Mouse (Mus musculus): ENCODE measurements around the gene Cdc42se2.

GRCm38 (mm10) chr11:54825774-54826173 lies 38.3 kb upstream of the Cdc42se2 start:
- TF ChIP-seq POLR2A (IDR thresholded peaks at IDR 0.05; ENCODE audit: low read depth, low read length) (no peak), CTCF (IDR thresholded peaks at IDR 0.05; ENCODE audit: borderline replicate concordance, insufficient read depth, low read length) (no peak)

Data from embryonic fibroblast, embryonic 13.5 days (primary cell).